Mouse (Mus musculus): ENCODE results near the gene Olfr288. TPM values are rescaled to one million over a fixed set of nuclear protein-coding genes. Genes with fewer than 3 reads are reported as not detected.

The Olfr288 gene
- polyA plus RNA-seq (2016; fragmentation: Nextera tagmentation; extraction: Ambion mirVana) = not detected in 2 replicates

DNA sequence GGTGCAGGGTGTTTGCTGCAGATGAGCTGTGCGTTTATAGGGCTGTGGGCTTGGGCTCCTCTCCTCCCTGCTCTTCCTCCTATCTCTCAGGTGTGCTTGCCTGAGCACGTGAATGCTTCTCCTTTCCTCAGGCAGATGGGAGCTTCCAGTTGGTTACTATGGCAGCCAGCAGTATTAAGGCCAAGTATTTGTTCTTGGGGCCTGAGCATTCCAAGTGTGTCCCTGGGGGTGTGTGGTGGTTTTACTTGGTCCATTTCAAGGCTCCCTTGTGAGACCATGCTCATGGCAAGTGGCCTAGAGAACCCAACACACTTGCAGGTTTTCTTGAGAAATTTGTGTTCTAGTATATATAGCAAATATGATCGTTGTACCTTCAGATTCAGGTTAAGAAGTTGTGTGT lies at the start of gene Olfr288:
Olfr288 (minus strand) TSS at position 101 of the 400 bp plus-strand sequence.
- WGBS = 71% methylated on average over 3 of the region's 3 CpGs

DNA sequence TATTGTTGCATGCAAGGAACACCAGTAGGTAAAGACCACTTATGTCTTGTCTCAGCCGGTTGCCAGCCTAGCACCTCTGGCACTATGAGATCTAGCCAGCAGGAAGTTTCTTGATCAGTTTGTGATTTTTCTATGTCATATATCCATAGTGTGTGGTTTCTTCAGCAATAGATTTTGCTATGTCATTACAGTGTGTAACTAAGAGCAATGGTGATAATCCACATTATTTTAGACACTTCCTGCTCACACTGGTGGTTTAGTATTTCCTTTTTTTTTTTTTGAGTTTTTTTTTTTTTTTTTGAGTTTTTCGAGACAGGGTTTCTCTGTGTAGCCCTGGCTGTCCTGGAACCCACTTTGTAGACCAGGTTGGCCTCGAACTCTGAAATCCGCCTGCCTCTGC lies 40.1 kb upstream of the Olfr288 start:
- no peak overlapping the region for H3K27ac ChIP-seq (replicated peaks)
- no peaks in the 10 kb centered on the region for H3K36me3 ChIP-seq (replicated peaks)
- H3K4me3 ChIP-seq = no peak overlapping the region
- WGBS = 90% methylated on average over 4 of the region's 4 CpGs
- no peaks in the 10 kb centered on the region for H3K9me3 ChIP-seq
- no peaks in the 10 kb centered on the region for H3K27me3 ChIP-seq (replicated peaks; ENCODE audit: low read depth, poor library complexity, severe bottlenecking)
- H3K4me1 ChIP-seq = no peaks in the 10 kb centered on the region
- no peak for DNase-seq (ENCODE audit: low spot score)

More for the DNA sequence above, at the start of gene Olfr288:
- no peak within 1 kb of the TSS for H3K27ac ChIP-seq (replicated peaks)
- no peaks in the 10 kb centered on the region for H3K4me1 ChIP-seq
- H3K27me3 ChIP-seq (replicated peaks; ENCODE audit: low read depth, poor library complexity, severe bottlenecking) = no peaks in the 10 kb centered on the region
- no peak for DNase-seq (ENCODE audit: low spot score)
- H3K36me3 ChIP-seq (replicated peaks) = no peaks in the 10 kb centered on the region
- no peaks in the 10 kb centered on the region for H3K9me3 ChIP-seq
- no peak within 1 kb of the TSS for H3K4me3 ChIP-seq

DNA sequence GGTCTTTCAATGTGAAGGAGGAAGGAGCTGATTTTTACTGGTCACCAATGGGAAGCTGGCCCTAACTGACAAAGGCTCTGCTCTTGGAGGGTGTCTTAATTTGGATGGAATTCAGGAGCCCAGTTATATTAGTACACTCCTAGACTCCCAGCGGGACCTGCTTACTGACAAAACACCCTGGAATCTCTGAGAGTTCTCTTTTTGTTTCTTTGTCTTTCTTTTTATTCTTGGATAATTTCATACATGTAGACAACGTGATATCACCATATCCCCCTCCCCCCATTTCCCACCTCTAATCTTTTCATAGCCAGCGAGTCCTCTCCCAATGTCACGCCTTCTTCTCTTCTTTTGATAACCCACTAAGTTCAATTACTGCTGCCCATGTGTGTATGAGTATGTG lies 39.0 kb upstream of the Olfr288 start, which contains the start of gene Olfr286:
Olfr286 (minus strand) TSS at position 101 of the 400 bp plus-strand sequence.
- no peaks in the 10 kb centered on the region for H3K36me3 ChIP-seq (replicated peaks)
- no peaks in the 10 kb centered on the region for H3K27me3 ChIP-seq (replicated peaks; ENCODE audit: low read depth, poor library complexity, severe bottlenecking)
- 92% methylated on average over 4 of the region's 4 CpGs for WGBS
- no peaks in the 10 kb centered on the region for H3K9me3 ChIP-seq
- no peak within 1 kb of the TSS for H3K4me3 ChIP-seq
- no peak for DNase-seq (ENCODE audit: low spot score)
- H3K4me1 ChIP-seq = no peaks in the 10 kb centered on the region
- H3K27ac ChIP-seq (replicated peaks) = no peak within 1 kb of the TSS

DNA sequence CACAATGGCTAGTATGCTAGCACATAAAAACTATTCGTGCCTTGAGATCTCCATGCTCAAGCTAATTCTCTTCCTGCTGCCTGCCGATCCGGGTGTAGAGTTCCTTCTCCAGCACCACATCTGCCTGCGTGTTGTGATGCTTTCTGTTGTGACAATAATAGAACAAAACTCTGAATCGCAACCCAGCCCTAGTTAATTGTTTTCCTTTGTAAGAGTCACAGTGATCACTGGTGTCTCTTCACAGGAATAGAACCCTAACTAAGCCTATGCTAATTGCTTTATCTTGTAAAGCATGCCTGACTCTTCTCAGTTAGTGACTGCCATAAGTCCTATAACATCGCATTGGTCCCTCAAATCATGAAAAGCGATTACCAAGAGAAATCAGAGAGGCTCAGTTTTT lies 30.8 kb upstream of the Olfr288 start:
- H3K27me3 ChIP-seq (replicated peaks; ENCODE audit: low read depth, poor library complexity, severe bottlenecking) = no peaks in the 10 kb centered on the region
- 71% methylated on average over 7 of the region's 7 CpGs for WGBS
- no peak for DNase-seq (ENCODE audit: low spot score)
- H3K4me3 ChIP-seq = no peak overlapping the region
- H3K36me3 ChIP-seq (replicated peaks) = no peaks in the 10 kb centered on the region
- no peaks in the 10 kb centered on the region for H3K9me3 ChIP-seq
- no peaks in the 10 kb centered on the region; the same call in 1 of the 2 replicates for H3K4me1 ChIP-seq
- no peak overlapping the region for H3K27ac ChIP-seq (replicated peaks)

DNA sequence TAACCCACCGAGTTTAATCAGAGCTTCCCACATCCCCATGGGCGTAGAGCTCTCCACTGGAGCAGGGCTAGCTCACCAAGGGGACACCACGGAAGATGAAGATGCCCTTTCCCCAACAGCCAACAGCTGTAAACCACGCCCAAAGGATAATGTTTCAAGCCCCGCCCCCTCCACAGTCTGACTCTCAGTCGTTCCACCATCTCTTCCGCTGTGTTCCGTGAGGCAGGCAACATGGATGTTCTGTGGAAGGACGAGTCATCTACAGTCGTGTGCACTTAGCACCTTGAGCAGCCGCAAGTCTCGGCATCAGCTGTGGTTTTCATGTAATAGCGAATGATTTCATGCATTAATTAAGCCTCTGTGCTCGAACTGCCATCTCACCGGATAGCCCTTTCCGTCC lies 30.3 kb upstream of the Olfr288 start:
- WGBS = 41% methylated on average over 16 of the region's 16 CpGs
- peak; percentile 19 for DNase-seq (ENCODE audit: low spot score)
- H3K27ac ChIP-seq (replicated peaks) = no peak overlapping the region
- no peaks in the 10 kb centered on the region for H3K27me3 ChIP-seq (replicated peaks; ENCODE audit: low read depth, poor library complexity, severe bottlenecking)
- H3K4me3 ChIP-seq = 0 out of 2 replicates have a peak overlapping the region, but pooled peaks have one; percentile 19
- H3K4me1 ChIP-seq = no peaks in the 10 kb centered on the region; the same call in 1 of the 2 replicates
- no peaks in the 10 kb centered on the region for H3K36me3 ChIP-seq (replicated peaks)
- H3K9me3 ChIP-seq = no peaks in the 10 kb centered on the region

DNA sequence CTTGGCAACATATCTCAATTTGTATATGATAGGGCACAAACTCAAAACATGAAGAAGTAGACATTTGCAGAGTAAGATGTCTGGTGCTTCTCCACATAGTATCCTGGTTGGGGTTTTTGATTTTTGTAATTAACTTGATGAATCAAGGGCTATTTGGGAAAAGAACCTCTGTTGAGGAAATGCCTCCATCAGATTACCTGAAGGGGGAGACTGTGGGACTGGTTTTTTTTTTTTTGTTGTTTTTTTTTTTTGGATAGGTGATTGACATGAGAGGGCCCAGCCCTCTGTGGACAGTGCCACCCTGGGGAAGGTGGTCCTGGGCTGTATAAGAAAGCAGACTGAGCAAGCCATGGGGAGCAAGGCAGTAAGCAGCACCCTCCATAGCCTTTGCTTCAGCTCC lies 27.0 kb upstream of the Olfr288 start:
- H3K4me3 ChIP-seq = no peak overlapping the region
- H3K27ac ChIP-seq (replicated peaks) = no peak overlapping the region
- no peaks in the 10 kb centered on the region for H3K9me3 ChIP-seq
- no peaks in the 10 kb centered on the region for H3K36me3 ChIP-seq (replicated peaks)
- no peaks in the 10 kb centered on the region; the same call in 1 of the 2 replicates for H3K4me1 ChIP-seq
- no peaks in the 10 kb centered on the region for H3K27me3 ChIP-seq (replicated peaks; ENCODE audit: low read depth, poor library complexity, severe bottlenecking)
- DNase-seq (ENCODE audit: low spot score) = no peak

DNA sequence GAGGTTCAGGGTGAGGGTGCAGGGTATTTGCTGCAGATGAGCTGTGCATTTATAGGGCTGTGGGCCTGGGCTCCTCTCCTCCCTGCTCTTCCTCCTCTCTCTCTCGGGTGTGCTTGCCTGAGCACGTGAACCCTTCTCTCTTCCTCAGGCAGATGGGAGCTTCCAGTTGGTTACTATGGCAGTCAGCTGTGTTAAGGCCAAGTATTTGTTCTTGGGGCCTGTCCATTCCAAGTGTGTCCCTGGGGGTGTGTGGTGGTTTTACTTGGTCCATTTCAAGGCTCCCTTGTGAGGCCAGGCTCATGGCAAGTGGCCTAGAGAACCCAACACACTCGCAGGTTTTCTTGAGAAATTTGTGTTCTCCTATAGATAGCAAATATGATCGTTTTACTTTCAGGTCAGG lies 25.5 kb upstream of the Olfr288 start, which contains the start of the genes Gm44579 and Olfr287:
Gm44579 (minus strand) TSS at position 101 of the 400 bp plus-strand sequence.
Olfr287 (minus strand) TSS at position 180 of the 400 bp plus-strand sequence.
- no peaks in the 10 kb centered on the region for H3K9me3 ChIP-seq
- no peaks in the 10 kb centered on the region for H3K36me3 ChIP-seq (replicated peaks)
- H3K27me3 ChIP-seq (replicated peaks; ENCODE audit: low read depth, poor library complexity, severe bottlenecking) = no peaks in the 10 kb centered on the region
- no peaks in the 10 kb centered on the region; the same call in 1 of the 2 replicates for H3K4me1 ChIP-seq
- no peak for DNase-seq (ENCODE audit: low spot score)
- H3K27ac ChIP-seq (replicated peaks) = no peak within 1 kb of the TSS
- no peak within 1 kb of the TSS for H3K4me3 ChIP-seq
- 81% methylated on average over 4 of the region's 4 CpGs for WGBS

DNA sequence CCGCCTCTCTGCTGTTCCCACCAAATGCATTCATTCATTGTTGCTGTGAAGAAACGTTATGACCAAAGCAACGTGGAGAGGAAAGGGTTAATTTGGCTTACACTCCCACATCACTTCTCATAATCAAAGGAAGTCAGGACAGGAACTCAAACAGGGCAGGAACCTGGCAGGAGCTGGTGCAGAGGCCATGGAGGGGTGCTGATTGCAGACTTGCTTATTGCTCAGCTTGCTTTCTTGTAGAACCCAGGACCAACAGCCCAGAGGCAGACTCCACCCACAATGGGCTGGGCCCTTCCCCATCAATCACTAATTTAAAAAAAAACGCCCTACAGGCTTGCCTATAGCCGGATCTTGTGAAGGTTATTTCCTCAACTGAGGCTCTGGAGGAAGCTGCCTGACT lies 18.8 kb upstream of the Olfr288 start:
- H3K4me1 ChIP-seq = no peaks in the 10 kb centered on the region
- H3K9me3 ChIP-seq = no peaks in the 10 kb centered on the region
- H3K4me3 ChIP-seq = no peak overlapping the region
- no peak overlapping the region for H3K27ac ChIP-seq (replicated peaks)
- DNase-seq (ENCODE audit: low spot score) = no peak
- no peaks in the 10 kb centered on the region for H3K36me3 ChIP-seq (replicated peaks)
- WGBS = 77% methylated on average over 5 of the region's 5 CpGs
- H3K27me3 ChIP-seq (replicated peaks; ENCODE audit: low read depth, poor library complexity, severe bottlenecking) = no peaks in the 10 kb centered on the region

DNA sequence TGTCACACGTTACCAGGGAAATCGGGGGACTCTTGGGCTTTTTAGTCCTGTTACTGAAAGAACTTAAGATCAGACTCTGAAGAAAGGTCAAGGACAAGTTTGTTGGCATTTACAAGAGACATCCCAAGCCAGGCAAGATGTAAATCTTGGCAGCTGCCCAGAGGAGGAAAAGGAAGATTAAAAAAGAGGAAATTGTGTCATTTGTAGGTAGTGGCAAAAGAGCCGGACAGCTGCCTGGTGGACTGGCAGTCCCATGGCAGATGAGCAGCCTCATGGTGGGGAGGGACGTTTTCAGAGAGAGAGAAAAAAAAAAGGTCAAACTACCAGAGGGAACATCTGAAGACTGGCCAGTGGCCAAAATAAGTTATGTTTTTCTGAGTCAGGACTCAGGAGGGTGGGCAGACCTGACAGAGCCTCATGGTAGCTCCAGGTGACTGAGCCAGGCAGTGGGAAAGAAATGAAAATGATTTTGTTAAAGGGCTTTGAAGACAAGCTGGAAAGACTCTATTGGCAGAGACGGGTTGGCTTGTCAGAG lies 18.1 kb upstream of the Olfr288 start:
- H3K27me3 ChIP-seq (replicated peaks; ENCODE audit: low read depth, poor library complexity, severe bottlenecking) = no peaks in the 10 kb centered on the region
- DNase-seq (ENCODE audit: low spot score) = no peak
- no peaks in the 10 kb centered on the region for H3K9me3 ChIP-seq
- no peak overlapping the region for H3K27ac ChIP-seq (replicated peaks)
- no peaks in the 10 kb centered on the region for H3K36me3 ChIP-seq (replicated peaks)
- H3K4me1 ChIP-seq = no peaks in the 10 kb centered on the region
- WGBS = 81% methylated on average over 5 of the region's 5 CpGs
- H3K4me3 ChIP-seq = no peak overlapping the region

DNA sequence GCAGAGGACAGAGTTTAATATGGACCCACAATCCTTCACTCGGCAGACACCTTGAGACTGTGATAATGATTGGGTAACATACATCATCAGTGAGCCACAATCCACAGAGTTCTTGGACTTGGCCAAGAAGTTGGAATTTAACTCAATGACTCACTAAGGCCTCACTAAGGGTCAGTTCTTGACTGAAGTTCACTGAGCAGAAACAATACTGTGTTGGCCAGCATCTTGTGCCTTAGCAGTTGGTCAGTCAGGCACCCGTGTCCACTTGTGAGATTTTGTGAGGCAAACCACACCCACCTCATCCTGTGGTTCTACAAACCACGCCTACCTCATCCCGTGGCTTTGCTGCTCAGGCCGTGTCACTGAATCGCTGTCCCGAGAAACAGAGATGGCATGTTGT lies 14.3 kb upstream of the Olfr288 start:
- Histone ChIP-seq H3K9me3 (no peaks in the 10 kb centered on the region), H3K27ac (replicated peaks) (no peak overlapping the region), H3K36me3 (replicated peaks) (no peaks in the 10 kb centered on the region), H3K4me1 (no peaks in the 10 kb centered on the region), H3K27me3 (replicated peaks; ENCODE audit: low read depth, poor library complexity, severe bottlenecking) (no peaks in the 10 kb centered on the region), H3K4me3 (no peak overlapping the region)
- DNase-seq (ENCODE audit: low spot score) = no peak
- WGBS = 83% methylated on average over 7 of the region's 7 CpGs

DNA sequence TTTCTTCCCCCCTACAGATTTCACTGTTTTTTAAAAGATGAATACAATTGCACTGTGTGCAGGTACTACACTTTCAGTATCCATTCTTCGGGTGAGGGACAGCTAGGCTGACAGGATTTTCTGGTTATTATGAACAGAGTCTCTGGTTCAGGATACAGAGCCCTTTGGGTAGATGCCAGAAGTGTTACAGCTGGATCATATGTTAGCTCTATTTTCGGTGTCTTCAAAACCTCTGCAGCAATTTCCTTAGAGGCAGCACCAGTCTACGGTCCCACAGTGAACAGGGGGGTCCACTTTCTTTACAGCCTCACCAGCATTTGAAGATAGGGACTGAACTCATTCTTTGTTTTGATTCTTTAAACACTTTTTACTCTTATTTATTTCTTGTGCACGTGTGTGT lies 10.9 kb downstream of the Olfr288 start:
- Histone ChIP-seq H3K27ac (replicated peaks) (no peak overlapping the region), H3K9me3 (no peaks in the 10 kb centered on the region), H3K27me3 (replicated peaks; ENCODE audit: low read depth, poor library complexity, severe bottlenecking) (peaks cover 10% of the 10 kb centered on the region), H3K4me1 (peaks cover 16% of the 10 kb centered on the region), H3K4me3 (no peak overlapping the region), H3K36me3 (replicated peaks) (no peaks in the 10 kb centered on the region)
- 75% methylated on average over 4 of the region's 4 CpGs for WGBS
- DNase-seq (ENCODE audit: low spot score) = no peak

DNA sequence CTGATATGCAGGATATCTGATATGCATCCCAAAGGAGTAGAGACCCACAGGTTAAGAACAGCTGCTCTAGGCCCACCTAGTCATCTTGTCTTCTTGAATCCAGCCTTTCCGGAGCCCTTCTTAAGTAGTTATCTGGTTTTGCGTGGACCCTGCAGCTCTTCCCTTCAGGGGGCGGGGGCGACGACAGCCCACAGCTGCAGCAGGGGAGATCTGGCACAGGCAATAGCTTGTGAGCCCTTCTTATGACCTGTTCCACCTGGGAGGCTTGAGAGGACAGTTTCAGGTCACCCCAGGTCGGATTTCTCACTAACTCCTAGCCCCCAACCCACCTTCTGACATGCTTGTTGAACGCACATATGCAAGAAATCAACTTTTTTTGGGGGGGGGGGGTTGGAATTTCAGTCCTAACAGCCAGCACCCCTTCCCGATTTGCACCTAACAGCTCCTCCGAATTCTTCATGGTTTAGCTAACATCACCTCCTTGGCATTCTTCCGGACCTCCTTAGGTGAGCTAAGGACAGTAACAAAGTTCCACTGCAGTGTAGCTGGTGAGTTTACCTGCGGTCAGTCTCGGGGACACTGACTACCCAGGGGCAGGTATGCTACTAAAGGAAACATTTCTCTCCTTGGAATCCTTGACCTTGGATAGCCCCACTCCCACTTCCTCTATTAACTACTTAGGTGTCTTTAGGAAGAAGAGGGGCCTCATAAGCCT lies 13.3 kb downstream of the Olfr288 start:
- no peak for DNase-seq (ENCODE audit: low spot score)
- H3K27ac ChIP-seq (replicated peaks) = no peak overlapping the region
- H3K27me3 ChIP-seq (replicated peaks; ENCODE audit: low read depth, poor library complexity, severe bottlenecking) = peaks cover 30% of the 10 kb centered on the region
- peaks cover 16% of the 10 kb centered on the region for H3K4me1 ChIP-seq
- WGBS = 70% methylated on average over 12 of the region's 12 CpGs
- H3K36me3 ChIP-seq (replicated peaks) = no peaks in the 10 kb centered on the region
- H3K9me3 ChIP-seq = no peaks in the 10 kb centered on the region
- no peak overlapping the region for H3K4me3 ChIP-seq

DNA sequence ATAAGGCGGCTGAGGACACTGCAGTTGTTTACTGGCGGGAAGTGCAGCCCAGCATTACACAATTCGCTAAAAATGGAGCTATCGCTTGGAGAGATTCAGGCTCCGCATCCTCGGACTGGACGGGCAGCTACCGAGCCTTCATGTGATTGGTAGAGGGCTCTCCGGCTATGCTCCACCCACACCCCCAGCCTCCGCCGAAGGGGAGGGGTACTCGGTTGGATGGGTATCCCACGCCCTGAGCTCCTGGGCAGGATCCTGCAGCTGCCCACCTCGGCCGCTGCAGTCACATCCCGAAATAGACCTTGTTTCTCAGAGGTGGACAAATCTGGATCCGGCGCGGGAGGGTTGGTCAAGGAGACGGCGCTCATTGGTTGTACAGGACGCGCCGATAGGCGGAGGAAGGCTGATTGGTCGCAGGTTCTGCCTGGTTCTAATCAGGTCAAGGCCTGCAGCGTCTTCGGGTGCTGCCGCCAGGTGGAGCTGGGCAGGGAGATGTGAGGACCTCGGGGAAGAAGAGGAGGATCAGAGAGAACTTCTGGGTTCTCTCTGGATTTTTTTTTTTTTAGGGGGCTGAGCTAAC lies 14.1 kb downstream of the Olfr288 start:
- DNase-seq (ENCODE audit: low spot score) = peak; percentile 96
- WGBS = under 1% methylated on average over 30 of the region's 30 CpGs
- Histone ChIP-seq H3K9me3 (no peaks in the 10 kb centered on the region), H3K27me3 (replicated peaks; ENCODE audit: low read depth, poor library complexity, severe bottlenecking) (peaks cover 32% of the 10 kb centered on the region), H3K36me3 (replicated peaks) (no peaks in the 10 kb centered on the region), H3K4me1 (peaks cover 16% of the 10 kb centered on the region), H3K27ac (replicated peaks) (peak overlapping the region; percentile 45), H3K4me3 (peak overlapping the region; percentile 64)
